Mouse (Mus musculus): ENCODE results near the gene Gpatch4.
A peak's percentile ranks its signal among the peaks of the same experiment; 100 is the strongest.

Gene Gpatch4

GRCm38 (mm10) chr3:88042661-88043421, at the start of gene Gpatch4:
Gpatch4 (plus strand) TSS chr3:88043108.
- peak; percentile 52 to 77 for DNase-seq (ENCODE audit: low spot score in 2 of 2)

- no peak for DNase-seq (ENCODE audit: low spot score in 2 of 2)
These were observed 49.5 kb upstream of the Gpatch4 start for GRCm38 (mm10) chr3:87993436-87993835.

- DNase-seq (ENCODE audit: low spot score in 2 of 2): no peak
These were observed 47.6 kb upstream of the Gpatch4 start for GRCm38 (mm10) chr3:87995331-87995730.

GRCm38 (mm10) chr3:87996401-87996800, 46.5 kb upstream of the Gpatch4 start:
- DNase-seq (ENCODE audit: low spot score in 2 of 2): no peak

- DNase-seq (ENCODE audit: low spot score in 2 of 2): no peak
These were observed 45.8 kb upstream of the Gpatch4 start for GRCm38 (mm10) chr3:87996971-87997614.

- DNase-seq (ENCODE audit: low spot score in 2 of 2): no peak
These were observed 44.2 kb upstream of the Gpatch4 start for GRCm38 (mm10) chr3:87998747-87999146.

- peak in 1 of 2 experiments; percentile 23 for DNase-seq (ENCODE audit: low spot score in 2 of 2)
These were observed 43.5 kb upstream of the Gpatch4 start for GRCm38 (mm10) chr3:87999243-87999895.

GRCm38 (mm10) chr3:88000181-88000580, 42.7 kb upstream of the Gpatch4 start, which contains the start of gene Bcan:
Bcan (minus strand) TSS chr3:88000230.
- no peak for DNase-seq (ENCODE audit: low spot score in 2 of 2)

- no peak for DNase-seq (ENCODE audit: low spot score in 2 of 2)
These were observed 41.9 kb upstream of the Gpatch4 start for GRCm38 (mm10) chr3:88000816-88001595.

GRCm38 (mm10) chr3:88002291-88002976, 40.5 kb upstream of the Gpatch4 start:
- DNase-seq (ENCODE audit: low spot score in 2 of 2): no peak

- DNase-seq (ENCODE audit: low spot score in 2 of 2): no peak
These were observed 36.8 kb upstream of the Gpatch4 start for GRCm38 (mm10) chr3:88005822-88006786.

GRCm38 (mm10) chr3:88010634-88011265, 32.2 kb upstream of the Gpatch4 start:
- DNase-seq (ENCODE audit: low spot score in 2 of 2): no peak

- peak; percentile 52 to 76 for DNase-seq (ENCODE audit: low spot score in 2 of 2)
These were observed 20.4 kb upstream of the Gpatch4 start for GRCm38 (mm10) chr3:88022322-88023191.

GRCm38 (mm10) chr3:88023192-88024074, 19.5 kb upstream of the Gpatch4 start:
- DNase-seq (ENCODE audit: low spot score in 2 of 2): peak in 1 of 2 experiments; percentile 32

GRCm38 (mm10) chr3:88026823-88027222, 16.1 kb upstream of the Gpatch4 start:
- DNase-seq (ENCODE audit: low spot score in 2 of 2): no peak

GRCm38 (mm10) chr3:88027434-88028186, 15.3 kb upstream of the Gpatch4 start, which contains the start of gene Hapln2:
Hapln2 (minus strand) TSS chr3:88027583.
- DNase-seq (ENCODE audit: low spot score in 2 of 2): no peak
